Mouse (Mus musculus): ENCODE measurements around the gene Sap18.
"Not testable (repeated sequence)": the region's sequence is repeated elsewhere in the genome, so short reads cannot be mapped to it uniquely, and the experiment has no call there.

Gene Sap18

DNA sequence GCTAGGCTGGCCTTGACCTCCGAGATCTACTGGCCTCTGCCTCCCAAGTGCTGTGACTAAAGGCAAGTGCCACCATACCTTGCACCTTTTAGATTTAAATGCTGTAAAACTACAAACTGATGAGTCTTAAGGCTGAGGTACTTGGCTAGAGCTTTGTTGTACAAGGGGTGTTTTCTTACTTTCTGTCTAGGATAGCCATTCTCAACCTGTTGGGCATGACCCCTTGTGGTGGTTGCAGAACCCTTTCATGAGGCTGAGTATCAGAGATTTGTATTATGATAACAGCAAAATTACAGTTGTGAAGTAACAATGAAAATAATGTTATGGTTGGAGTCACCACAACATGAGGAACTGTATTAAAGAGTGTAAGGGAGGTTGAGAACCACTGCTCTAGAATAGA, 29.3 kb downstream of the Sap18 start:
- DNase-seq: no peak

DNA sequence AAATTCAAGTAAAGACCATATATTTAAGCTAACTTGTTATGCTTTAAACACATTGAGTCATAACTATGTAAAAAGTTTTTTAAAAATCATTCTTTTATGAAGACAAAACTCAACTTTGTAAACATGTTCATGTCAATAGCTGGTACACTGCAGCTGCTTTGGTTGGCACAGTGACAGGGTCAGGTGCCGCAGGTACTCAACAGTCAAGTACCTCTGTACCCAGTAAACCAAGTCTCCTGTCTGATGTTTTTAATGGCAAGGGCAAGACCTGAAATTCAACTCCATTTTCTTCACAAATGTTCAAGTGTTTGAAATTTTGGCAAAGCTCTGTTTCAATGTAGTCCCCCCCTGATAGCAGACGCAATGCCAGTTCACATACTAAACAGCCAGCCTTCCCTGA, 35.5 kb downstream of the Sap18 start:
- DNase-seq: no peak

- no peak for DNase-seq
Measured at GRCm38 (mm10) chr14:57835157-57835556, 37.2 kb downstream of the Sap18 start.

DNA sequence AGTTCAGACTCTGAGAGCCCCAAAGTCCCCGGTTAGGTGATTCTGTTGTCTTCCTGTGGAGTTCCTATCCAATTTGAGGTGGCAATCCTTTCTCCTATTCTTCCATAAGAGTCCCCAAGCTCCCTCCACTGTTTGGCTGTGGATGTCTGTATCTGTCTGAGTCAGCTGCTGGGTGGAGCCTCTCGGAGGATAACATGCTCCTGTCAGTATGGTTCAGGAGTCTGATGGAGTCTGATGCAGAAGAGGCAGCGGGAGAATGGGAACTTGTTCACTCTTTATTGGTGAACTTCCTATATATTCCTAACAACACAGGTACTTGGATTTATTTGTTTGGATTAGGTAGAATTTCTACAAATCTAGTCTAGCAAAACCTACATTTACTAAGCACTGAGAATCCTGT, 46.6 kb downstream of the Sap18 start:
- DNase-seq: no peak

GRCm38 (mm10) chr14:57848061-57848460, 50.1 kb downstream of the Sap18 start:
- not testable (repeated sequence) for DNase-seq

DNA sequence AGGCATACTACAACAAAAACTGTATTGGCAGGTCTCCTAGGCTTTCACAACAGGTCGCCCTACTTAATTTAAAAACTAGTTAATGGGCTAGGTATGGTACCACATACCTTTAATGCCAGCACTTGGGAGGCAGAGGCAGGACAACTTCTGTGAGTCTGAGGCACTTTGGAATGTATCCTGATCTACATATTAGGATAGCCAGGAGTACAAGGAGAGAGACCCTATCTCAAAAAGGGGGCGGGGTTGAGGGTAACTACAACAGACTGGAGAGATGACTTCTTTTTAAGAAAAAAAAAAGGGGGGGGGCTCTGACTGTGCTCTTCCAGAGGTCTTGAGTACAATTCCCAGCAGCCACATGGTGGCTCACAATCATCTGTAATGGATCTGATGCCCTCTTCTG, 50.7 kb downstream of the Sap18 start:
- DNase-seq: no peak

DNA sequence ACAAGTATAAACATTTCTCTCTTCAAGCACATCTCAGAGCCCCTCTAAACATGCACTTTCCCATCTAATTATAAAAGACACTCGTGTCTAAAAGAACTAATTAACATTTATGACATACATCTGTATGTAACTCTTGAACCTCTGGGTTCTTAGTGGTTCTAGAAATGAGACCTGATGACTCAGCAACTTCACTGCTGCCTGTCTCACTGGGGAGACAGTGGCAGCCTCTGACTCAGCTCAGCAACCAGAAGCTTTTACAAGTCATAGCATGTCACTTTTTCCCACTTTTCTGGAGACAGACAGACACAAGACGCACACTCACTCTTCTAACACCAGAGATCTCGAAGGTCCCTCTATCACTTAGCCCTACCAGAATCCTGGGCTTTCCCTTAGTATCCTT, 52.4 kb downstream of the Sap18 start:
- DNase-seq: no peak

DNA sequence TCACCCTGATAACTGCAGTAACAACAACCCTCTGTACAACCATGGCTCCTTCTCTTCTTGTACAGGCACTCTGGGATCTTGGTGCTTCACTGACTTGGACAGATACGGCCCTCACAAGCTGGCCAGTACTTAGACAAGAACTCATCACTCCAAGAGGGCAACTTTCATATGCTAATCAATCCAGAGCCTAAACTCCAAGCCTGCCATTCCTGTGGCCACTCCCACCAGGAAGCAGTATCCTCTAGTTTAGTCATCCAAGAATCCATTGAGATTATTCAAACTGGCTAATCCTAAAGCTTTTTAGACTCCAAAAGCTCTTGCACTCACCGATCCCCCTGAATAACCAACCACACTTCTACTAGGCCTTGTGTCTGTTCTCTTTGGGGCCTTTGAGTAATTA, 55.0 kb downstream of the Sap18 start:
- DNase-seq: no peak

- not testable (repeated sequence) for DNase-seq
Measured at GRCm38 (mm10) chr14:57856037-57856436, 58.1 kb downstream of the Sap18 start.
